Mouse (Mus musculus) G1E (cell line): ENCODE results near the gene Rwdd2a.

ENCODE experiments used
- CTCF ChIP-seq: IDR thresholded peaks from 2 replicates; pipeline ENCODE4 v1.5.1; 2012; ENCODE audit warnings: low read depth, low read length, inconsistent platforms, mixed read lengths
- GATA1 ChIP-seq: IDR thresholded peaks from 2 replicates; pipeline ENCODE4 v1.6.1; 2012; ENCODE audit warnings: borderline replicate concordance, low read length, inconsistent platforms, mixed read lengths
- GATA2 ChIP-seq: IDR thresholded peaks from 2 replicates; pipeline ENCODE4 v1.6.1; 2012; ENCODE audit warnings: low read depth, low read length, inconsistent platforms, borderline replicate concordance
- POLR2AphosphoS5 ChIP-seq: IDR thresholded peaks from 2 replicates; pipeline ENCODE4 v1.6.1; 2012; ENCODE audit warnings: low read depth, low read length, inconsistent platforms; ENCODE audit not compliant: insufficient replicate concordance
- TAL1 ChIP-seq: conservative IDR thresholded peaks from 2 replicates; pipeline ENCODE4 v1.6.1; 2012; ENCODE audit warnings: low read depth, low read length, inconsistent platforms, mixed read lengths

DNA sequence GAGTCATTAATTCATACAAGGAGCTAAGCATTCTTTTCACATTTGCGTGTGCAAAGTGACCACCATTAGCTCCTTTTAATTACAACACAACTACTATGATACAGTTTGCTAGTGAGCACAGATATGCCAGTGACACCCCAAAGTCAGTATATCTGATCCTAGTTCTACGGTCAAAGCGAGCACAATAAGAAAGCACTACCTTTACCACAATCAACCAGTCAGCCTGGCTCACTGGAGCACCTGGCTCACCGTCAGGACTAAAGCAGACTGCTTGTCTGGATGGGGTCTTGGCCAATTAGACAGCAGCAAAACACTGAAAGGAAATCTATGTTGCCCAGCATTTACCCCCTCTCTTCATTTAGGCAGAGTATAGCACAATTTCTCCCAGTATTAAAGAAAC lies 40.3 kb downstream of the Rwdd2a start:
- TF ChIP-seq CTCF = no peak
- no peak for TF ChIP-seq TAL1
- no peak for TF ChIP-seq GATA1
- no peak for TF ChIP-seq POLR2AphosphoS5
- TF ChIP-seq GATA2 = no peak
